Mouse (Mus musculus): ENCODE measurements around the gene Fam117a. TPM values are rescaled to one million over a fixed set of nuclear protein-coding genes. Genes with fewer than 3 reads are reported as not detected.
A peak's percentile ranks its signal among the peaks of the same experiment; 100 is the strongest.

Fam117a gene
- total and polyA plus RNA-seq, 2 experiments from 2014 or later, result 1.9 to 10.7 TPM

GRCm38 (mm10) chr11:95368231-95368823 lies 31.5 kb downstream of the Fam117a start:
- Histone ChIP-seq H3K4me1 (ENCODE audit: insufficient read depth, low read length) (no peaks in the 10 kb centered on the region), H3K4me2 (ENCODE audit: low read depth, low read length) (no peak overlapping the region), H3K27ac (no peak overlapping the region), H3K27me3 (ENCODE audit: insufficient read depth, low read length) (no peaks in the 10 kb centered on the region), H3K36me3 (ENCODE audit: insufficient read depth, low read length) (peaks cover 3% of the 10 kb centered on the region; the same call in 1 of the 2 replicates), H3K9me3 (ENCODE audit: low read length) (no peaks in the 10 kb centered on the region), H3K9ac (replicated peaks; ENCODE audit: low read length) (no peak overlapping the region), H3K4me3 (ENCODE audit: low read length) (no peak overlapping the region)
- DNase-seq (ENCODE audit: low spot score) (no peak), ATAC-seq (no peak)
- 87% methylated on average over 8 of the region's 8 CpGs for WGBS
- no peak for TF ChIP-seq CTCF (IDR thresholded peaks at IDR 0.05; ENCODE audit: low read depth)

GRCm38 (mm10) chr11:95368871-95369270 lies 32.1 kb downstream of the Fam117a start:
- WGBS, result 95% methylated on average over 4 of the region's 4 CpGs
- no peaks in the 10 kb centered on the region for H3K4me1 ChIP-seq (ENCODE audit: insufficient read depth, low read length)
- no peak overlapping the region for H3K4me3 ChIP-seq (ENCODE audit: low read length)
- no peak overlapping the region for H3K4me2 ChIP-seq (ENCODE audit: low read depth, low read length)
- H3K27ac ChIP-seq, result no peak overlapping the region
- no peak for TF ChIP-seq CTCF (IDR thresholded peaks at IDR 0.05; ENCODE audit: low read depth)
- no peaks in the 10 kb centered on the region for H3K27me3 ChIP-seq (ENCODE audit: insufficient read depth, low read length)
- ATAC-seq (no peak), DNase-seq (ENCODE audit: low spot score) (no peak)
- no peaks in the 10 kb centered on the region for H3K9me3 ChIP-seq (ENCODE audit: low read length)
- H3K36me3 ChIP-seq (ENCODE audit: insufficient read depth, low read length), result peaks cover 4% of the 10 kb centered on the region; the same call in 1 of the 2 replicates
- H3K9ac ChIP-seq (replicated peaks; ENCODE audit: low read length), result no peak overlapping the region

GRCm38 (mm10) chr11:95369964-95370890 lies 33.4 kb downstream of the Fam117a start:
- 48% methylated on average over 15 of the region's 15 CpGs for WGBS
- Histone ChIP-seq H3K36me3 (ENCODE audit: insufficient read depth, low read length) (peaks cover 4% of the 10 kb centered on the region; the same call in 1 of the 2 replicates), H3K9ac (replicated peaks; ENCODE audit: low read length) (no peak overlapping the region)

GRCm38 (mm10) chr11:95371182-95371581 lies 34.4 kb downstream of the Fam117a start:
- Histone ChIP-seq H3K4me1 (ENCODE audit: insufficient read depth, low read length) (no peaks in the 10 kb centered on the region), H3K27ac (no peak overlapping the region), H3K9ac (replicated peaks; ENCODE audit: low read length) (no peak overlapping the region), H3K4me2 (ENCODE audit: low read depth, low read length) (no peak overlapping the region), H3K36me3 (ENCODE audit: insufficient read depth, low read length) (peaks cover 4% of the 10 kb centered on the region; the same call in 1 of the 2 replicates), H3K27me3 (ENCODE audit: insufficient read depth, low read length) (no peaks in the 10 kb centered on the region), H3K4me3 (ENCODE audit: low read length) (no peak overlapping the region), H3K9me3 (ENCODE audit: low read length) (no peaks in the 10 kb centered on the region)
- 93% methylated on average over 7 of the region's 7 CpGs for WGBS
- no peak for ATAC-seq
- TF ChIP-seq CTCF (IDR thresholded peaks at IDR 0.05; ENCODE audit: low read depth), result no peak
- no peak for DNase-seq (ENCODE audit: low spot score)

More at GRCm38 (mm10) chr11:95369964-95370890, 33.4 kb downstream of the Fam117a start:
- H3K4me3 ChIP-seq (ENCODE audit: low read length), result no peak overlapping the region
- no peak overlapping the region for H3K4me2 ChIP-seq (ENCODE audit: low read depth, low read length)
- no peaks in the 10 kb centered on the region for H3K4me1 ChIP-seq (ENCODE audit: insufficient read depth, low read length)
- DNase-seq (ENCODE audit: low spot score), result peak; percentile 72
- H3K27me3 ChIP-seq (ENCODE audit: insufficient read depth, low read length), result no peaks in the 10 kb centered on the region
- H3K27ac ChIP-seq, result peak overlapping the region; percentile 36; the same call in 1 of the 2 replicates
- ATAC-seq, result peak; percentile 82
- no peaks in the 10 kb centered on the region for H3K9me3 ChIP-seq (ENCODE audit: low read length)
- TF ChIP-seq CTCF (IDR thresholded peaks at IDR 0.05; ENCODE audit: low read depth), result no peak

GRCm38 (mm10) chr11:95378926-95379325 lies 42.1 kb downstream of the Fam117a start:
- Histone ChIP-seq H3K4me3 (ENCODE audit: low read length) (no peak overlapping the region), H3K4me1 (ENCODE audit: insufficient read depth, low read length) (no peaks in the 10 kb centered on the region), H3K27ac (no peak overlapping the region), H3K36me3 (ENCODE audit: insufficient read depth, low read length) (0 out of 2 replicates have a peak, but pooled peaks cover 13% of the 10 kb centered on the region), H3K27me3 (ENCODE audit: insufficient read depth, low read length) (no peaks in the 10 kb centered on the region), H3K9me3 (ENCODE audit: low read length) (no peaks in the 10 kb centered on the region), H3K4me2 (ENCODE audit: low read depth, low read length) (no peak overlapping the region), H3K9ac (replicated peaks; ENCODE audit: low read length) (no peak overlapping the region)
- no peak for ATAC-seq
- no peak for DNase-seq (ENCODE audit: low spot score)
- TF ChIP-seq CTCF (IDR thresholded peaks at IDR 0.05; ENCODE audit: low read depth), result no peak
- 81% methylated on average over 9 of the region's 9 CpGs for WGBS

GRCm38 (mm10) chr11:95379552-95379951 lies 42.7 kb downstream of the Fam117a start:
- WGBS, result 73% methylated on average over 5 of the region's 5 CpGs
- TF ChIP-seq CTCF (IDR thresholded peaks at IDR 0.05; ENCODE audit: low read depth), result no peak
- Histone ChIP-seq H3K9ac (replicated peaks; ENCODE audit: low read length) (no peak overlapping the region), H3K4me3 (ENCODE audit: low read length) (no peak overlapping the region), H3K4me2 (ENCODE audit: low read depth, low read length) (no peak overlapping the region), H3K36me3 (ENCODE audit: insufficient read depth, low read length) (0 out of 2 replicates have a peak, but pooled peaks cover 13% of the 10 kb centered on the region), H3K9me3 (ENCODE audit: low read length) (no peaks in the 10 kb centered on the region), H3K4me1 (ENCODE audit: insufficient read depth, low read length) (no peaks in the 10 kb centered on the region), H3K27ac (no peak overlapping the region), H3K27me3 (ENCODE audit: insufficient read depth, low read length) (no peaks in the 10 kb centered on the region)
- ATAC-seq, result no peak
- no peak for DNase-seq (ENCODE audit: low spot score)
